Mouse (Mus musculus) kidney, embryonic 14.5 days (tissue): ENCODE results near the gene Atp1a1. TPM values are rescaled to one million over a fixed set of nuclear protein-coding genes. Genes with fewer than 3 reads are reported as not detected.

Experiments
- ATAC-seq: fragments of 200-750 bp; cut with Nextera tagmentation; 2 replicates; pipeline ENCODE4 v1.8.0; 2017; ENCODE audit warnings: moderate number of reproducible peaks, mild to moderate bottlenecking, moderate TSS enrichment, moderate library complexity; ENCODE audit not compliant: low FRiP score, low TSS enrichment
- H3K27ac ChIP-seq: fragments of 300-500 bp; sonication (generic); 2 replicates; pipeline ENCODE4 v1.5.1; 2014; ENCODE audit warnings: low read depth, mild to moderate bottlenecking, low read length, moderate library complexity, mixed read lengths
- H3K27me3 ChIP-seq: fragments of 300-500 bp; sonication (generic); 2 replicates; pipeline ENCODE4 v1.6.1; 2014; ENCODE audit warnings: mild to moderate bottlenecking, low read length; ENCODE audit not compliant: control insufficient read depth, insufficient read depth
- H3K36me3 ChIP-seq: fragments of 300-500 bp; sonication (generic); 2 replicates; pipeline ENCODE4 v1.6.1; 2014; ENCODE audit warnings: low read length, mixed read lengths; ENCODE audit not compliant: control insufficient read depth, insufficient read depth
- H3K4me1 ChIP-seq: fragments of 300-500 bp; sonication (generic); 2 replicates; pipeline ENCODE4 v1.6.1; 2014; ENCODE audit warnings: low read length, mixed read lengths; ENCODE audit not compliant: control insufficient read depth, insufficient read depth
- H3K4me2 ChIP-seq: fragments of 300-500 bp; sonication (generic); replicated peaks from 2 replicates; pipeline ENCODE4 v1.6.1; 2014; ENCODE audit warnings: low read depth, mild to moderate bottlenecking, low read length
- H3K4me3 ChIP-seq: fragments of 300-500 bp; sonication (generic); 2 replicates; pipeline ENCODE4 v1.5.1; 2014; ENCODE audit warnings: mild to moderate bottlenecking, low read length
- H3K9ac ChIP-seq: fragments of 300-500 bp; sonication (generic); 2 replicates; pipeline ENCODE4 v1.6.1; 2014; ENCODE audit warnings: low read depth, mild to moderate bottlenecking, low read length, moderate library complexity
- H3K9me3 ChIP-seq: fragments of 300-500 bp; sonication (generic); 2 replicates; pipeline ENCODE4 v1.6.1; 2016; ENCODE audit warnings: low read length; ENCODE audit not compliant: control insufficient read depth
- WGBS: fragments of 180-500 bp; shearing (Covaris S2); extraction: QIAGEN DNeasy Blood & Tissue Kit; methylation state at CpG from one replicate; pipeline ENCODE4 v1.1.7; 2014; 5-methylcytosine and 5-hydroxymethylcytosine counted together
- polyA plus RNA-seq: library from polyadenylated mRNA; unstranded; fragments of >200 nt; fragmentation: Nextera tagmentation; extraction: Ambion mirVana; gene quantifications from 2 replicates; pipeline ENCODE4 v1.2.1, GENCODE M21; 2014

Atp1a1 gene
- polyA plus RNA-seq, 1 experiment from 2014 or later: 280 TPM

DNA sequence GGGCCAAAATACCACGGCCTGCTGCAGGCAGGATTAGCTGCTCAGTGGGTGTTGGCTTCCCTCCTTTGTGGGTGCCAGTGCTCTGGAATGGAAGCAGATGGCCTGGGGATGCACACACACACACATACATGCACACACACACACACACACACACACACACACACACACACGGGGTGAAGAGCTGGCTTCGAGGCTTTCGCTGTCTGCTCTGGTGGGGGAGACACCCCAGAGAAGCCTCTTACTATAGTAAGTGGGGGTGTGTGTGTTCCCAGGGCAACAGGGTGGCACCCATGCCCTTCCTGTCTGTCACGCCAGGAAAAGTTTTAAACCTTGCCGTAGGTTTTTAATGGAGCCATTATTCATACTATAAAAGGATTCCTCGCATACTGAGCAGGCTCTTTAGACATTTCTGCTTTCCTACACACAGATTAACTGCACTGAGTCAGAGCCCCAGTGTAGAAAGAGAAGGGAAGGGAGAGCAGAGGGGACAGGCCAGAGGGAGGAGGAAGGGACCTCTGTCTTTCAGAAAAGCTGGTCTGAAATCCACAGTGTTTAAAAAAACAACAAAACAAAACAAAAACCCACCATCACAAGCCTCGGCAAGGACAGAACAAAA, 32.9 kb downstream of the Atp1a1 start:
- ATAC-seq: no peak
- no peak overlapping the region for H3K4me2 ChIP-seq
- 48% methylated on average over 8 of the region's 8 CpGs for WGBS
- H3K9ac ChIP-seq: no peak overlapping the region
- 0 out of 2 replicates have a peak, but pooled peaks cover 6% of the 10 kb centered on the region for H3K4me1 ChIP-seq
- H3K36me3 ChIP-seq: peaks cover 18% of the 10 kb centered on the region
- H3K27me3 ChIP-seq: no peaks in the 10 kb centered on the region
- H3K27ac ChIP-seq: peak overlapping the region; percentile 63; the same call in 1 of the 2 replicates
- H3K9me3 ChIP-seq: peaks cover 4% of the 10 kb centered on the region; the same call in 1 of the 2 replicates
- no peak overlapping the region for H3K4me3 ChIP-seq

DNA sequence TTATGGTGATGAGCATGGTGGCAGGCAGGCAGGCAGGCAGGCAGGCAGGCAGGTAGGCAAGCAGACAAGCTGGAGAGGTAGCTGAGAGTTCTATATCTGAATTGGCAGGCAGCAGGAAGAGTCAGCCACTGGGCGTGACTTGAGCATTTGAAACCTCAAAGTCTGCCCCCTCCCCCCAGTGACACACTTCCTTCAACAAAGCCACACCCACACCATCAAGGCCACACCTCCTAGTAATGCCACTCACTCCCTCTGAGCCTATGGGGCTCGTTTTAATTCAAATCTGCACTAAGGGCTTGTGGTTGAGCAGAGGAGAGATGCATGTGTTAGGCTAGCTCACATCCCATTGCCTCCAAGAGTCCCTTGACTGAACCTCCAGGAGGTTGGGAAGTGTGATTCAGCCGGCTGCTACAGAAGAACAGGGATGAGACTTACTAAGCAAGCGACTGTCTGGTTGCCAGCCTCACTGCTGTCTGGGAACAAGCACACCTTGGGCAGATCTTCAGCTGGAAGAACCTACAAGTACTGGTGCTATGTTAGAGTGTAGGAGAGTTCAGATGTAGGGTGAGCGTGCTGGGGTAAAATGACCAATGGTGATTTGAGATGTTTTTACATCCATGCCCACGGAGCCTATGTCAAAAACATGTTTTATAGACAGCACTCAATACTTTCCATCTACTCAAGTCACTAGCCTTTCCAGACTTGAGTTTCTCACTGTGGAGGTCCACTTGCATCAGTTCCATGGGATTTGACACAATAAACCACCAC, 33.6 kb downstream of the Atp1a1 start:
- WGBS: 75% methylated on average over 6 of the region's 6 CpGs
- peak overlapping the region; percentile 63; the same call in 1 of the 2 replicates for H3K27ac ChIP-seq
- ATAC-seq: no peak

DNA sequence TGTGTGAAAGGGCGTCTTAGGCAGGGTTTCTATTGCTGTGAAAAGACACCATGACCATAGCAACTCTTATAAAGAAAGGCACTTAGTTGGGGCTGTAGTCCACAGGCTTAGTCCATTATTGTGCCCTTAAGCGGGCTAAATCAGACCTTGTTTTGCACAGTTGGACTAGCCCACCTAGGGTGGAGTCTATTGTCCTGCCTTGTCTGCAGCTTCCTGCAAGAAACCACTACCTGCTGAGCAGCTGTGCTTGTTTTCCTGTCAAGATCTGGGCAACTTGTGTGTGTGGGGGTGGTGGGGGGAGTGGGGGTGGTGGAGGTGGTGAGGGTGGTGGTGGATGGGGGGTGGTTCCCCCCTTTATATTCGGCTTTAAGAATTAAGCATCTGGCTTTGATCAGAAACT, 34.2 kb downstream of the Atp1a1 start:
- no peak for ATAC-seq
- H3K9me3 ChIP-seq: peaks cover 4% of the 10 kb centered on the region; the same call in 1 of the 2 replicates
- WGBS: 97% methylated on average over 3 of the region's 3 CpGs
- no peaks in the 10 kb centered on the region for H3K27me3 ChIP-seq
- H3K4me3 ChIP-seq: no peak overlapping the region
- no peak overlapping the region for H3K27ac ChIP-seq
- H3K9ac ChIP-seq: no peak overlapping the region
- H3K4me1 ChIP-seq: 0 out of 2 replicates have a peak, but pooled peaks cover 6% of the 10 kb centered on the region
- H3K4me2 ChIP-seq: no peak overlapping the region
- H3K36me3 ChIP-seq: peaks cover 4% of the 10 kb centered on the region

More for the DNA sequence above, 33.6 kb downstream of the Atp1a1 start:
- Histone ChIP-seq H3K36me3 (peaks cover 11% of the 10 kb centered on the region), H3K4me2 (no peak overlapping the region), H3K27me3 (no peaks in the 10 kb centered on the region), H3K4me3 (no peak overlapping the region), H3K9me3 (peaks cover 4% of the 10 kb centered on the region; the same call in 1 of the 2 replicates), H3K9ac (no peak overlapping the region), H3K4me1 (0 out of 2 replicates have a peak, but pooled peaks cover 6% of the 10 kb centered on the region)

- Histone ChIP-seq H3K27ac (no peak overlapping the region), H3K27me3 (no peaks in the 10 kb centered on the region), H3K4me2 (no peak overlapping the region), H3K4me1 (0 out of 2 replicates have a peak, but pooled peaks cover 6% of the 10 kb centered on the region), H3K9ac (no peak overlapping the region), H3K4me3 (no peak overlapping the region), H3K9me3 (peaks cover 7% of the 10 kb centered on the region), H3K36me3 (no peaks in the 10 kb centered on the region)
- ATAC-seq: no peak
- whole genome bisulfite sequencing: 85% methylated on average over 4 of the region's 4 CpGs
Measured at GRCm38 (mm10) chr3:101568627-101569026, 35.9 kb downstream of the Atp1a1 start.

GRCm38 (mm10) chr3:101564011-101564410, 40.5 kb downstream of the Atp1a1 start:
- H3K4me1 ChIP-seq: no peaks in the 10 kb centered on the region
- H3K9me3 ChIP-seq: peaks cover 3% of the 10 kb centered on the region; the same call in 1 of the 2 replicates
- H3K4me2 ChIP-seq: no peak overlapping the region
- no peak overlapping the region for H3K4me3 ChIP-seq
- WGBS: 88% methylated on average over 2 of the region's 2 CpGs
- H3K9ac ChIP-seq: no peak overlapping the region
- no peak overlapping the region for H3K27ac ChIP-seq
- H3K36me3 ChIP-seq: no peaks in the 10 kb centered on the region
- no peaks in the 10 kb centered on the region for H3K27me3 ChIP-seq
- no peak for ATAC-seq

GRCm38 (mm10) chr3:101562510-101563209, 41.8 kb downstream of the Atp1a1 start:
- H3K27ac ChIP-seq: no peak overlapping the region
- no peaks in the 10 kb centered on the region for H3K36me3 ChIP-seq
- H3K4me3 ChIP-seq: no peak overlapping the region
- H3K4me1 ChIP-seq: no peaks in the 10 kb centered on the region
- no peaks in the 10 kb centered on the region for H3K27me3 ChIP-seq
- H3K9me3 ChIP-seq: peaks cover 3% of the 10 kb centered on the region; the same call in 1 of the 2 replicates
- H3K9ac ChIP-seq: no peak overlapping the region
- no peak for ATAC-seq
- 57% methylated on average over 10 of the region's 10 CpGs for WGBS
- no peak overlapping the region for H3K4me2 ChIP-seq

DNA sequence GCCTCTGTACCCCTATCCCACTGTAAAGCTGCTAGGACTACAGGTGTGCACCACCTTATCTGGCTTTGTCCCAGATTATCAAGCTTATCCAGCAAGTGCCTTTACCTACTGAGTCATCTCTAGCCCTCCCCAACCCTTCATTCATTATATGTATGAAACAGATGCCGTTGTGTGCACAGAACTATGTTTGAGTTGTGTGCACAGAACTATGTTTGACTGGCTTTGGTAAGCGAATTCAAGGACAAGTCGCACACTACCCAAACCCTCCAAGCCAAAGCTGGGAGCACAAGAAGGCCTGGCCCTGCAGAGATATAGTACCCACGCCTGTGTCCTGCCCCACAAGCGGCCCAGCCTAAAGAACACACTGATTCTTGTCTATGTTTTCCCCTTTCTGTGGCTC, 42.5 kb downstream of the Atp1a1 start:
- Histone ChIP-seq H3K4me1 (no peaks in the 10 kb centered on the region), H3K9me3 (peaks cover 3% of the 10 kb centered on the region; the same call in 1 of the 2 replicates), H3K9ac (no peak overlapping the region), H3K4me2 (no peak overlapping the region), H3K4me3 (no peak overlapping the region), H3K36me3 (no peaks in the 10 kb centered on the region), H3K27ac (no peak overlapping the region), H3K27me3 (no peaks in the 10 kb centered on the region)
- 90% methylated on average over 5 of the region's 5 CpGs for WGBS
- no peak for ATAC-seq

DNA sequence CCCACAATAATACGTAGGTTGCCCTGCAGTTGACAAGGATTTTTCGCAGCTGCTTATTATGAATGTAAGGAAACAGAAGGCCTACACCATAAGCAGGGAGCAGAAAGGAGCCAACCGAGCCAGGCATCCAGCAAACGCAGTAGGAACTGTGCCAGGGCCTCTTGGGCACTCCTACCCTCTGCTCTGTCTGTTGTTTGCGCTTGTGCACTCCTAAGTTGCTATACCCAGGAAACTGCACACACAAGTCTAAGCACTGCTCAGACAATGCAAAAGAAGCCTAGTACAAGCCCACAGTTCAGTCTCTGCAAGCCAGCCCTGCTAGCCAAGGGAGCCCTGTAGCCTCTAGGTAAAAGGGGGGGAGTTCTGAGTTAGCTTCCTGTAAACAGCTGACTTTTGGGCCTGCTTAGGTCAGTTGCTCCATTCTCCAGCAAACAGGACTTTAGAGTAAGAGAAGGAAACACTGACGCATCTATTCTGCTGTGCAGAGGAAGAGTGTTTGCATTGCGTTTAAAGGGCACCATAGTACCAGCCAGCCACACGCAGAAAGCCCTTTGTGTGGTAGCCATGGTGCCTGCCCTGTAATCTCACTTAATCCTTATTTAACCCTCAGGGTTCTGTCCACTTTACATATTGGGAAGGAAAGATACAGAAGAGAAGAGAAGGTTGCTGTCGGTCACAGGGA, 43.5 kb downstream of the Atp1a1 start:
- Histone ChIP-seq H3K4me1 (no peaks in the 10 kb centered on the region), H3K9ac (no peak overlapping the region), H3K4me3 (no peak overlapping the region), H3K4me2 (no peak overlapping the region), H3K27ac (no peak overlapping the region), H3K27me3 (no peaks in the 10 kb centered on the region), H3K36me3 (no peaks in the 10 kb centered on the region), H3K9me3 (peaks cover 3% of the 10 kb centered on the region; the same call in 1 of the 2 replicates)
- 90% methylated on average over 9 of the region's 9 CpGs for WGBS
- no peak for ATAC-seq
